Mouse (Mus musculus) monocyte, adult 59 days (primary cell): ENCODE data around the gene Bhmt2. TPM values are rescaled to one million over a fixed set of nuclear protein-coding genes. Genes with fewer than 3 reads are reported as not detected.

Source experiments
- total RNA-seq, 2 experiments: library from RNA; stranded (reverse); gene quantifications; one replicate each; pipeline ENCODE4 v1.2.4; 2023

Bhmt2 gene
- total RNA-seq: not detected

DNA sequence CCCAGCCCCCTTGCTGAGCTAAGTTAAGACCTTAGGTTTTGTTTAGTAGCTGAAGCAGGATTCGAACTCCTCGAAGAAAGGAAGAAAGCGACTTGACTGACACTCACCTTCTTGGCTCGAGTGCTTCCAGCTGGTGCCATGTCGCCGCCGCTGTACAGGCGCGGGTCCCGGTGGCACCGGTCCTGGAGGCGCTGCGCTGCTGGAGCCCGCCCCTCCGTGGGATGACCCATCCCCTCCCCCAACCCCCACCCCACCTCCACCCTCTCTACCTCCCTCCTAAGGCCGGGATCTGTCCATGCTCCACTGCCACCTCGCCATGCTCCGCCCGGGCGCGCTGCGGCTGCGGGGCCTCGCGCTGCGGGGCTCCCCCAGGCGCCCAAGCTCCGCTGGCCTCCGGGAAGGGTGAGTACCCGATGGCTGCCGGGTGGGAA is at the start of gene Bhmt2, which contains the start of gene Dmgdh:
Gene Bhmt2 (minus strand): TSS at position 172 of the 431 bp plus-strand sequence.
Gene Dmgdh (plus strand): TSS at position 303 of the 431 bp plus-strand sequence.

DNA sequence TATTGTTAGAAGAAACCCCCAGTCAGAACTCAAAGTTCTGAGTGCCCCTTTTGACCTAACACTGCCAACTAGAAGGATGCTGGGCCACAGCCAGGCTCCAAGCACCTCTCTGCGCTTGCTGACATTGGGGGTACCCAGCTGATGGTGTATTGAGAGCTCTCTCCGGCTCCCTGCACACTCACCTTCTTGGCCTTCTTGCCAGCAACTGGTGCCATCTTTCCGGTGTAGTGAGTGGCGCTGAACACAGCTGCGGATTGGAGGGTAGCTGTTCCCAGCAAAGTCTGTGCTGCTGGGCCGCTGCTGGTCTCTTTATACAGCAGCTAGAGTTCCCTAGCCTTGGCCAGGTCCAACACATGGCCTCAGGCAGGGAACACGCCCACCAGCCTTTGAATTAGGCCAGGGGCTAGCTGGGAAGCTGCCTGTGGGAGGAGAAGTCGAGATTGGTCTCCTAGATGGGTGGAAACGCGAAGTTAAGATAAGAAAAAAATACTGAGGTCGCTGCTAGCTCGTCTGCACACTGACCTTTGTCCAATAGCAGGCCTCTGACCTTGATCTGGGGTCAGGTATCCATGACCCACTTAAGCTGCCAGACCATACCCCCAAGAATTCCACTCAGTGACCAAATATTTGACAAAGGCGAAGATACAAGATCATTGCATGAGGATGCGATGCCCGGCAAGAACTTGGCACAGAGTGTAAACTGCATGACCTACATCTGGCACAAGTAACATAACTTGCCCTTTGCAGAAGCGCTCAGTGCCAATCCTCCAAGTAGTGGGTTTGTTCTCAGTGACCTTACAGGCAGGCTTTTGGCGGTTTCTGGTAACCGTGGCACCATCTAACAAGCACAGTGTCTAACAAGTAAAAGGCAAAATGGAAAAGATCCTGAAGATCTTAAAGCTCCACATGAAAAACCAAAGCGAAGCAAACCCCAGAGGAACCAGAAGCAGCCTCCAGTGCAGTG is 36.5 kb downstream of the Bhmt2 start, which contains the start of gene Bhmt:
Gene Bhmt (minus strand): TSS at position 680 of the 964 bp plus-strand sequence.

Other genes with a start within 250 kb of the Bhmt2 start
- 10 to 100 TPM; 35.0 to 39.4 TPM for gene Jmy, start 174.5 kb downstream of the Bhmt2 start, total RNA-seq
- not detected for gene Bhmt, start 36.3 kb downstream of the Bhmt2 start, total RNA-seq
- gene Dmgdh, start 131 bp upstream of the Bhmt2 start, total RNA-seq: not detected
- 10 to 100 TPM; 32.0 to 40.2 TPM for gene Arsb, start 97.3 kb upstream of the Bhmt2 start, total RNA-seq